Mouse (Mus musculus) CD4-positive helper T cell, adult 2 months (primary cell): ENCODE data around the gene 4931414P19Rik.
"Not testable (repeated sequence)": the region's sequence is repeated elsewhere in the genome, so short reads cannot be mapped to it uniquely, and the experiment has no call there.

Source experiments
- DNase-seq: peaks from one replicate; pipeline ENCODE4 v3.0.0-alpha.2; 2012; ENCODE audit warnings: low read depth, missing footprints, low spot score

Gene 4931414P19Rik

GRCm38 (mm10) chr14:54628103-54628502 lies 22.3 kb upstream of the 4931414P19Rik start:
- no peak for DNase-seq

GRCm38 (mm10) chr14:54624976-54625375 lies 19.2 kb upstream of the 4931414P19Rik start:
- no peak for DNase-seq

- DNase-seq, result no peak
These were observed 17.5 kb upstream of the 4931414P19Rik start for GRCm38 (mm10) chr14:54623334-54623733.

- no peak for DNase-seq
These were observed 15.3 kb upstream of the 4931414P19Rik start, which contains the start of gene Psmb11 for GRCm38 (mm10) chr14:54621133-54621532. TSS of gene Psmb11 (plus strand) at chr14:54621433.

- peak; percentile 91 for DNase-seq
These were observed 12.1 kb upstream of the 4931414P19Rik start, which contains the start of gene Psmb5 for GRCm38 (mm10) chr14:54617897-54618365. TSS of gene Psmb5 (minus strand) at chr14:54618022.

- peak; percentile 72 for DNase-seq
These were observed 11.5 kb upstream of the 4931414P19Rik start for GRCm38 (mm10) chr14:54617152-54617896.

- no peak for DNase-seq
These were observed 10.5 kb upstream of the 4931414P19Rik start for GRCm38 (mm10) chr14:54616226-54616825.

- DNase-seq, result not testable (repeated sequence)
These were observed 8.3 kb upstream of the 4931414P19Rik start for GRCm38 (mm10) chr14:54614130-54614529.

- no peak for DNase-seq
These were observed 4.9 kb upstream of the 4931414P19Rik start for GRCm38 (mm10) chr14:54610648-54611047.

- DNase-seq, result peak; percentile 50
These were observed 4.2 kb upstream of the 4931414P19Rik start for GRCm38 (mm10) chr14:54609962-54610361.

- no peak for DNase-seq
These were observed 3.5 kb upstream of the 4931414P19Rik start for GRCm38 (mm10) chr14:54609245-54609644.

GRCm38 (mm10) chr14:54607226-54607625 lies 1.4 kb upstream of the 4931414P19Rik start:
- no peak for DNase-seq

- no peak for DNase-seq
These were observed 2.1 kb downstream of the 4931414P19Rik start for GRCm38 (mm10) chr14:54603686-54604085.

- peak; percentile 97 for DNase-seq
These were observed 2.6 kb downstream of the 4931414P19Rik start for GRCm38 (mm10) chr14:54603038-54603654.

- no peak for DNase-seq
These were observed 3.2 kb downstream of the 4931414P19Rik start for GRCm38 (mm10) chr14:54602613-54603012.

GRCm38 (mm10) chr14:54601601-54602000 lies 4.2 kb downstream of the 4931414P19Rik start:
- no peak for DNase-seq

GRCm38 (mm10) chr14:54597084-54597483 lies 8.7 kb downstream of the 4931414P19Rik start:
- peak; percentile 51 for DNase-seq

GRCm38 (mm10) chr14:54594631-54595414 lies 11.0 kb downstream of the 4931414P19Rik start:
- no peak for DNase-seq

- no peak for DNase-seq
These were observed 11.7 kb downstream of the 4931414P19Rik start for GRCm38 (mm10) chr14:54594055-54594454.

- DNase-seq, result no peak
These were observed 13.4 kb downstream of the 4931414P19Rik start for GRCm38 (mm10) chr14:54592319-54592934.

GRCm38 (mm10) chr14:54591056-54591455 lies 14.7 kb downstream of the 4931414P19Rik start:
- DNase-seq, result no peak
